Mouse (Mus musculus): ENCODE data around the gene Sparcl1. TPM values are rescaled to one million over a fixed set of nuclear protein-coding genes. Genes with fewer than 3 reads are reported as not detected.

The Sparcl1 gene
- total RNA-seq, 1 experiment from 2014 or later, result not detected

- ATAC-seq (replicated peaks; ENCODE audit: insufficient number of reproducible peaks, low FRiP score, low TSS enrichment, poor library complexity, severe bottlenecking), result no peak
These were observed 1.6 kb upstream of the Sparcl1 start for GRCm38 (mm10) chr5:104115118-104115517.

- ATAC-seq (replicated peaks; ENCODE audit: insufficient number of reproducible peaks, low FRiP score, low TSS enrichment, poor library complexity, severe bottlenecking), result no peak
These were observed 1.0 kb downstream of the Sparcl1 start for GRCm38 (mm10) chr5:104112511-104112910.

DNA sequence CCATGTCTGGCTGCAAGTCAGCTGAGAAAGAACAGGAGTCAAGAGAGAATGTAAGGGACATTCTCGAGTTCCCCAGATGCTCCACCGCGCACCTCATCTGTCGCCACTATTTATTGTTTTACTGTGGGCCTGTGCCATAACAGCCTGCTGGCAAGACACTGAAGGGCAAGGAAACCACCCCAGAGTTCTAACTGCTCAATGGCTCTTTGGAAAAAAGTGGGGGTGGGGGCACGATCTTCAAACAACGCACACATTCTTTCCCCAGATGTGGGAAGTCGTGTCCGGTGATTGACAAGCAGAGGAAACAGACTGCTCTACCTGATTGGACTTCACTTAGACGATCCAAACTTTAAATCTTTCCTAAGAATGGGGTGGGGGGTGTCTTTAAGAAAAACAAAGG, 1.5 kb downstream of the Sparcl1 start:
- ATAC-seq (replicated peaks; ENCODE audit: insufficient number of reproducible peaks, low FRiP score, low TSS enrichment, poor library complexity, severe bottlenecking), result no peak

- no peak for ATAC-seq (replicated peaks; ENCODE audit: insufficient number of reproducible peaks, low FRiP score, low TSS enrichment, poor library complexity, severe bottlenecking)
These were observed 3.2 kb downstream of the Sparcl1 start for GRCm38 (mm10) chr5:104110171-104110920.

- ATAC-seq (replicated peaks; ENCODE audit: insufficient number of reproducible peaks, low FRiP score, low TSS enrichment, poor library complexity, severe bottlenecking), result no peak
These were observed 4.0 kb downstream of the Sparcl1 start for GRCm38 (mm10) chr5:104109516-104109915.

DNA sequence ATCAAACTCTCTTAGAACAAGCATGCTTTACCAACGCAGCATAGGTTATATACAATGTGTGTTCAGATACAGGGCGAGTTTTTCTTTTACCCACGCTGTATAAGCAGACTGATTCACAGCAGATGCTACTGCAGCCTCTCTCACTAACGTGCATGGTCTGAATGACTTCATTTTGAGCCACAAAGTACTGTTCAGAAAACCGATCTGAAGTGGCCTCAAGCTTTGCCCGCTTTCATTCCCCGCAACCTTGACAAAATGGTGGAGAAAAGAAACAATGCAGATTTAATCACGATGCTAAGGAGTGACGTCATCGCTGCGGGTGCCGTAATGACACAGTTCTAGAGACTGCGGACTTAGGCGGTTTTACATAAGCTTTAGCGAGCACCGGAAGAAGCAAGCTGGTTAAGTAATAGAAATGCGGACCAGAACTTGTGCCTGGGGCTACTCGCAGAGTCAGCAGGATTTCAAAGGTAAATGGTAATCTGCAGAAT, 4.6 kb downstream of the Sparcl1 start:
- ATAC-seq (replicated peaks; ENCODE audit: insufficient number of reproducible peaks, low FRiP score, low TSS enrichment, poor library complexity, severe bottlenecking), result no peak

DNA sequence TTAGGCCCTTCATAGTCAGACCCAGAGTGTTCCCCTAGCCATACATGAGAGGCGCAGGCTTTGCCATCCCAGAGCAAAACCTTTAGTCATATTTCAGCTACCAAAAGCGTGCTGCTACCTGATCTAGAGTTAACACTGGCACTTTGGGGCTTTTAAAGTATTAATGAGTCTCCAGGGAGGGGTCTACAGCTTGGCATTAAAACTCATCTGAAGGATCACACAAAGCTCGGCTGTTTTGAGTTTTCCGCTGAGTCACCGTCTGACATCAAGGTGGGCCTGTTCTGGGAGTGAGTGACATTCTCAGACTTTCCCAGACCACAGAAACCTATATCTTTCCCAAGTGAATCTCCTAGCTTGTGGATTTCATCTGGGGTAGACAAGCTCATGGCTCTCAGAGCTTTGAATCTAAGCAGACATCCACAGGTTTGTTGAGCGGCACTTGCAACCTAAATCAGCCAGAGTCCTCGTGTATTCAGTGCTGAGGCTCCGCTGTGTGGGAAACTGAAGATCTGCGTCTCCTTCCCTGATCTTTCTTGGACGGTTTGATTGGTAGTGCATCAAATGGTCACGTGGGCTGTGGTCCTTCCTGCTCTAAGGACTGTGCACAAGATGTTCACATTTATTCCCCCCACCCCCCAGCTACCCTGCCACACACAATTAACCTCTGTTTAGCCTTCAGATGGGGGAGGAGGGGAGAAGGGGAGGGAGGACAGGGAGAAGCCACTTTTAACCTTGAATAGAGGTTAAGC, 5.2 kb downstream of the Sparcl1 start:
- ATAC-seq (replicated peaks; ENCODE audit: insufficient number of reproducible peaks, low FRiP score, low TSS enrichment, poor library complexity, severe bottlenecking), result no peak

DNA sequence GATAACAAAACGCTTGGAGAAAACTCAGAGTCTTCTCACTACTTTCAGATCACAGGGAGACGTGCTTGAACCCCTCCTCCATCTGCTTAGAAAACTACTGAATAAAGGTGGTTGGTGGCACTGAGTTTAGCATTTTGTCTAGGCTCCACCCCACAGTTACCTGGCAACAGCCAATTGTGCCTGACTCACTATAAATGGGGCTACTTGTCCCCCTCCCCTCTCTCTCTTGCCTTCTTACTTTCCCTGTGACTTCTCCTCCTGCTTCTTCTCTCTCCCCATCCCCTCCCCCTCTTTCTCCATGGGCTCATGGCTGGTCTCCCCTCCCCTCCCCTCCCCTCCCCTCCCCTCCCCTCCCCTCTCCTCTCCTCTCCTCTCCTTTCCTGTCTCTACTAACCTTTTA, 9.4 kb downstream of the Sparcl1 start:
- no peak for ATAC-seq (replicated peaks; ENCODE audit: insufficient number of reproducible peaks, low FRiP score, low TSS enrichment, poor library complexity, severe bottlenecking)

- ATAC-seq (replicated peaks; ENCODE audit: insufficient number of reproducible peaks, low FRiP score, low TSS enrichment, poor library complexity, severe bottlenecking), result no peak
These were observed 10.4 kb downstream of the Sparcl1 start for GRCm38 (mm10) chr5:104103171-104103570.

DNA sequence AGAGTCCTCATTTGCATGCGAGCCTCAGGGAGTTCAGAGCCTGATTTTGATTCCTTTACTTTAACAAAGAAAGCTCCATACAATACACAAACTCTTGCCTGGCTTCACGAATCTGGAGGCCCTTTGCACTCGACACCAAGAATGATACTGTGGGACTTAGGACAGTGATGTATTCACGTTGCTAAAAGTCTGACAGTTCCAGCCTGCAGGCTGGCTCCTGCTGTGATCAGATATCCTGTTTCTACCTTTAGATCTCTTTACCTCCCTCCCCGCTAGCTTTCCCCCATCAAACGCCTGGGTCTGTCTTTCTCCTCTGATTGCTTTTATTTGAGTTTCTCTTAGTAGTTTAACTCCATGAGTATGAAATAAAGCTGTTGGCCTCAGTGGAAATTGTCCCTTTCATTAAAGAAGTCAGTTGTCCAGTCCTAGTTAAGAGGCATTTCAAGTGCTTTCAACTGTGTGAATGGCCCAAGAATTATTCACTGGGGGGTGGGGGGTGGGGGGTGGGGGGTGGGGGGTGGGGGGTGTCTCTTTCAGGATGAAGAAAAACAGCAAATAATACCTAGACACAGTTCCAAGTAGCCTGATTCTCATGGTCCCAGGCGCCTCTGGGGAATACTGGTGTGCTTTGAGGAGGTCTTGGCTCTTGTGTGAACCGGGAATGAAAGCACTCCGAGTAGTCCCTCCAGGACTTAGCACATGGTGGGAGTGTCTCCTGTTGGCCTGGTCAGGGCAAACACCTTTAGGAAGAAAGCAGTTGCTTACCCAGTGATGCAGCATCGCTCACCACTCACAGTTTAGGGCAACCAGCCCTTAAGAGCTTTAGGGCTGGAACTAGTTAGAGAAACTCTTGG, 11.6 kb downstream of the Sparcl1 start:
- ATAC-seq (replicated peaks; ENCODE audit: insufficient number of reproducible peaks, low FRiP score, low TSS enrichment, poor library complexity, severe bottlenecking), result no peak

DNA sequence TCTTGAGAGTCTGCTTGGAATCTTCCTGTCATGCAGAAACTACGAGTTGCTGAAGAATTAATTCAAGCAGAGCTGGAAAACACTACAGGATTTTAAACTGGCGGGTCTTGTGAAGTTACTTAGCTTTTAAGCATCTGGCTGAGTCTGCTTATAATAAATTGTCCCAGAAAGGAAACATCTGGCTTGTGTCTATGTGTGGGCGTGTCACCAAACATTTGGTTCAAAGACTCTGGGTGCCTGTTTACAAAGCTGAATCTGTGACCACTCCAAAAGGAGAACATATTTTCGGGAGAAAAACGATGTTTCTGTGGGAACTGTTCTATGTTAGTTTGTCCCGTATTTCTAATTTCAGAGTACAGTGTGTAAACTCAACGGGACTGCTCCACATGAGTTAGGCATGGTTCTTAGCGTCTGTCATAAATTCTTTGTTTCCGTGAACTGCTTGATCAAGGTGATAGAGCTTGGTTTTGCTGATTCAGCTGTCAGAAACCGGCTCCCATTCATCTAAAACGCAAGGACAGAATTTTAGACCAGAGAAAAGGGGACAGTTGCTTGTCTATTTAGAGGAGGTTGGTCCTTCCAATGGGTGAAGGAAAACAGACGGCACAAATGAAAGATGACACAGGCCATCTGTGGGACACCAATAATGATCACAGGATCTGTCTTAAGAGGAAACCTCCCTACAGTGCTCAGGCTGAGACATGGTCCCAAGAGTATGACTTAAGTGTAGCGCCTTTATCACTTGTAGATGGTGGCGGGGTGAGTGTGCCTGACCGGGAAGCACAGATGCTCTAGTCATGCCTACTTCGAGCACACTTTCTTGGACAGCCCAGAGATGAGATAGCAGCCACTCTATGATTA, 17.2 kb downstream of the Sparcl1 start:
- ATAC-seq (replicated peaks; ENCODE audit: insufficient number of reproducible peaks, low FRiP score, low TSS enrichment, poor library complexity, severe bottlenecking), result no peak

GRCm38 (mm10) chr5:104095416-104096077, 18.0 kb downstream of the Sparcl1 start:
- no peak for ATAC-seq (replicated peaks; ENCODE audit: insufficient number of reproducible peaks, low FRiP score, low TSS enrichment, poor library complexity, severe bottlenecking)

DNA sequence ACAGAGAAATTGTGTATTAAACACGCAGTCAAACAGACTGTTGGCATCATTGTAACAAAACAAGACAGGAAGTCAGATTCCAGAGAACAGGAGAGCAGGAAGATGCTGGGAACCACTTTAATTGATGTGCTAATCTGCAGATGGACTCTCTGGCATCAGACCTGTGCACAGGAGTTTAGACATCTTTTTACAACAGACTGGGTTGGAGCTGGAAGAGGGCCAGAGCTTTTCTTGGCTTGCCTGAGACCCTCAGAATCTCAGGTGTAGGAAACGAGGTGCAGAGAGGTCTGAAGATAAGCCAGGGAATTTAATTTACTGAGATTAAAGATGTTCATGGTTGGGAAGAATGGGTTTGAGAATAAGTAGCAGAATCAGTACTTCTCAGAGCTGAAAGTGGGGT, 23.8 kb downstream of the Sparcl1 start:
- no peak for ATAC-seq (replicated peaks; ENCODE audit: insufficient number of reproducible peaks, low FRiP score, low TSS enrichment, poor library complexity, severe bottlenecking)

- ATAC-seq (replicated peaks; ENCODE audit: insufficient number of reproducible peaks, low FRiP score, low TSS enrichment, poor library complexity, severe bottlenecking), result no peak
These were observed 28.2 kb downstream of the Sparcl1 start for GRCm38 (mm10) chr5:104085366-104085765.

- no peak for ATAC-seq (replicated peaks; ENCODE audit: insufficient number of reproducible peaks, low FRiP score, low TSS enrichment, poor library complexity, severe bottlenecking)
These were observed 32.8 kb downstream of the Sparcl1 start for GRCm38 (mm10) chr5:104080736-104081135.

DNA sequence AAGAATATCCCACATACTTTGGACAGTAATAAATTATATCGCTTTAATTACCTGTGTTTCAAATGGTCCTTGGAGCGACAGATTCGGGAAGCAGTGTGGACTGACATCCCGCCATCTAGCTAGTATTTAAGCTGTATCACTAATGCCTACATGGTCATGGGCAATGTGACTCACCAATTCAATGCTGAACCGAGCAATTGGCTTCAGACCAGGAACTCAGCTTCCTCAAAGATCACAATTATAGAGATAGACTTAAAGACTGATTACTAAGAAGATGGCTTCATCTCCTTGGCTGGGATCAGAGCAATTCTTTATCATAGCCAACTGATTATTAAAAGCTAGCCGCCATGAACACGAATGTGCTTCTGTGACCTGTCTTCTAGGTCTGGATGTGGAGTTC, 36.0 kb downstream of the Sparcl1 start, which contains the start of gene Gm17660:
Gm17660 (minus strand) TSS at position 101 of the 400 bp plus-strand sequence.
- no peak for ATAC-seq (replicated peaks; ENCODE audit: insufficient number of reproducible peaks, low FRiP score, low TSS enrichment, poor library complexity, severe bottlenecking)

GRCm38 (mm10) chr5:104076361-104076760, 37.2 kb downstream of the Sparcl1 start:
- no peak for ATAC-seq (replicated peaks; ENCODE audit: insufficient number of reproducible peaks, low FRiP score, low TSS enrichment, poor library complexity, severe bottlenecking)

DNA sequence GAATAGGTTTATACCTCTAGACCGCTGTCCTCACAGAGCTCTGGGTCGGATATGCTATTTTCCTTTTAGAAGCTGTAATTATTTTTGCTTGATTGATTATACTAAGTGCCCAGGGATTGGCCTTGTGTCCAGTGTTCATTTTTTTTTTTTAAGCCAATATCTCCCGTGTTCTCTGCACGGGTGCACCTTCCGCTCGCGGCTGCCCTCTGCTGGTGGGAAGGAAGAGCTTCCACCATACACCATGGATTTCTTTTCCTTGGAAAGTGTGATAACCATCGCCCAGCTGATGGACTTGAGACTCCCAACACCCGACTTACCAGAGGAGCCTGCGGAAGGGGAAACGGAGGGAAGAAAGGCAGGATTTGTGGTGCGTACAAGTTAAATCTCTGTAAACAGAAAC, 39.1 kb downstream of the Sparcl1 start:
- ATAC-seq (replicated peaks; ENCODE audit: insufficient number of reproducible peaks, low FRiP score, low TSS enrichment, poor library complexity, severe bottlenecking), result no peak; the same call in 1 of the 2 replicates

All from monocyte, adult 5-6 weeks (primary cell).